1 mouse cellular context compared by ENCODE assay signal in genomic region chr16:17110771-17111743, GRCm38 (mm10).
TF ChIP-seq lines count a peak whose summit lies in the region.

Ppil2 (minus strand) TSS chr16:17111257.

TF ChIP-seq in MEL, 35 proteins besides CTCF, POLR2A, EP300 and RAD21 (continued from another document):
- TF ChIP-seq MXI1 (IDR thresholded peaks at IDR 0.05; ENCODE audit: low read depth, low read length), result peak; percentile 60; the same call in 1 of the 2 replicates
